Mouse (Mus musculus): ENCODE measurements around the gene Tmco4. TPM values are rescaled to one million over a fixed set of nuclear protein-coding genes. Genes with fewer than 3 reads are reported as not detected.
A peak's percentile ranks its signal among the peaks of the same experiment; 100 is the strongest.

The Tmco4 gene
- 0.89 and 1.3 TPM in 2 replicates for polyA plus RNA-seq (2015; fragmentation: Nextera tagmentation; extraction: Ambion mirVana)

- H3K4me2 ChIP-seq = peak within 1 kb of the TSS; percentile 80
- H3K4me3 ChIP-seq = peak within 1 kb of the TSS; percentile 47
- WGBS = 2% methylated on average over 60 of the region's 60 CpGs
- H3K9me3 ChIP-seq = no peaks in the 10 kb centered on the region
- no peaks in the 10 kb centered on the region for H3K36me3 ChIP-seq
- ATAC-seq (ENCODE audit: low FRiP score) = peak; percentile 43; the same call in 1 of the 2 replicates
- H3K9ac ChIP-seq = peak within 1 kb of the TSS; percentile 71
- peaks cover 19% of the 10 kb centered on the region for H3K4me1 ChIP-seq (replicated peaks)
- peaks cover 19% of the 10 kb centered on the region for H3K27me3 ChIP-seq
- H3K27ac ChIP-seq = no peak within 1 kb of the TSS
Measured at GRCm38 (mm10) chr4:138972827-138973718, at the start of gene Tmco4. TSS of gene Tmco4 (plus strand) at chr4:138972888.

- Histone ChIP-seq H3K27me3 (peaks cover 6% of the 10 kb centered on the region; the same call in 1 of the 2 replicates), H3K36me3 (no peaks in the 10 kb centered on the region), H3K4me3 (no peak overlapping the region), H3K27ac (no peak overlapping the region), H3K9ac (no peak overlapping the region), H3K9me3 (no peaks in the 10 kb centered on the region), H3K4me1 (replicated peaks) (peaks cover 7% of the 10 kb centered on the region), H3K4me2 (no peak overlapping the region)
- 60% methylated on average over 2 of the region's 2 CpGs for WGBS
- ATAC-seq (ENCODE audit: low FRiP score) = no peak
Measured at GRCm38 (mm10) chr4:138925561-138925960, 47.1 kb upstream of the Tmco4 start.

- Histone ChIP-seq H3K9ac (no peak overlapping the region), H3K4me3 (no peak overlapping the region), H3K27me3 (no peaks in the 10 kb centered on the region), H3K4me2 (no peak overlapping the region), H3K36me3 (no peaks in the 10 kb centered on the region), H3K4me1 (replicated peaks) (no peaks in the 10 kb centered on the region), H3K27ac (no peak overlapping the region), H3K9me3 (no peaks in the 10 kb centered on the region)
- WGBS = 87% methylated on average over 3 of the region's 3 CpGs
- no peak for ATAC-seq (ENCODE audit: low FRiP score)
Measured at GRCm38 (mm10) chr4:138933862-138934261, 38.8 kb upstream of the Tmco4 start.

GRCm38 (mm10) chr4:138934456-138935145 is 38.1 kb upstream of the Tmco4 start:
- H3K9me3 ChIP-seq = no peaks in the 10 kb centered on the region
- H3K9ac ChIP-seq = no peak overlapping the region
- H3K27ac ChIP-seq = no peak overlapping the region
- H3K4me2 ChIP-seq = no peak overlapping the region
- 87% methylated on average over 11 of the region's 11 CpGs for WGBS
- no peaks in the 10 kb centered on the region for H3K4me1 ChIP-seq (replicated peaks)
- H3K27me3 ChIP-seq = no peaks in the 10 kb centered on the region
- no peak overlapping the region for H3K4me3 ChIP-seq
- no peaks in the 10 kb centered on the region for H3K36me3 ChIP-seq
- ATAC-seq (ENCODE audit: low FRiP score) = no peak

- peaks cover 8% of the 10 kb centered on the region; the same call in 1 of the 2 replicates for H3K4me1 ChIP-seq (replicated peaks)
- 81% methylated on average over 10 of the region's 10 CpGs for WGBS
- H3K27ac ChIP-seq = no peak overlapping the region
- 0 out of 2 replicates have a peak, but pooled peaks cover 3% of the 10 kb centered on the region for H3K27me3 ChIP-seq
- ATAC-seq (ENCODE audit: low FRiP score) = no peak
- no peak overlapping the region for H3K4me3 ChIP-seq
- H3K4me2 ChIP-seq = no peak overlapping the region
- no peaks in the 10 kb centered on the region for H3K9me3 ChIP-seq
- H3K36me3 ChIP-seq = no peaks in the 10 kb centered on the region
- H3K9ac ChIP-seq = no peak overlapping the region
Measured at GRCm38 (mm10) chr4:138938495-138939269, 34.0 kb upstream of the Tmco4 start.

- peaks cover 8% of the 10 kb centered on the region; the same call in 1 of the 2 replicates for H3K4me1 ChIP-seq (replicated peaks)
- H3K27ac ChIP-seq = no peak overlapping the region
- WGBS = 54% methylated on average over 4 of the region's 4 CpGs
- H3K4me2 ChIP-seq = no peak overlapping the region
- no peak overlapping the region for H3K4me3 ChIP-seq
- H3K27me3 ChIP-seq = 0 out of 2 replicates have a peak, but pooled peaks cover 6% of the 10 kb centered on the region
- no peaks in the 10 kb centered on the region for H3K36me3 ChIP-seq
- no peak for ATAC-seq (ENCODE audit: low FRiP score)
- H3K9me3 ChIP-seq = no peaks in the 10 kb centered on the region
- H3K9ac ChIP-seq = no peak overlapping the region
Measured at GRCm38 (mm10) chr4:138939481-138939880, 33.2 kb upstream of the Tmco4 start.

- Histone ChIP-seq H3K36me3 (no peaks in the 10 kb centered on the region), H3K27me3 (0 out of 2 replicates have a peak, but pooled peaks cover 6% of the 10 kb centered on the region), H3K27ac (no peak overlapping the region), H3K9ac (no peak overlapping the region), H3K4me3 (no peak overlapping the region), H3K4me2 (no peak overlapping the region), H3K9me3 (no peaks in the 10 kb centered on the region), H3K4me1 (replicated peaks) (peaks cover 8% of the 10 kb centered on the region; the same call in 1 of the 2 replicates)
- WGBS = 37% methylated on average over 7 of the region's 7 CpGs
- ATAC-seq (ENCODE audit: low FRiP score) = no peak
Measured at GRCm38 (mm10) chr4:138941401-138941800, 31.3 kb upstream of the Tmco4 start.

- H3K4me2 ChIP-seq = no peak overlapping the region
- H3K9ac ChIP-seq = no peak overlapping the region
- H3K27ac ChIP-seq = no peak overlapping the region
- WGBS = 68% methylated on average over 6 of the region's 6 CpGs
- no peaks in the 10 kb centered on the region for H3K36me3 ChIP-seq
- 0 out of 2 replicates have a peak, but pooled peaks cover 6% of the 10 kb centered on the region for H3K27me3 ChIP-seq
- H3K9me3 ChIP-seq = no peaks in the 10 kb centered on the region
- no peak overlapping the region for H3K4me3 ChIP-seq
- no peak for ATAC-seq (ENCODE audit: low FRiP score)
- peaks cover 8% of the 10 kb centered on the region; the same call in 1 of the 2 replicates for H3K4me1 ChIP-seq (replicated peaks)
Measured at GRCm38 (mm10) chr4:138941966-138942365, 30.7 kb upstream of the Tmco4 start.

- H3K36me3 ChIP-seq = no peaks in the 10 kb centered on the region
- WGBS = 26% methylated on average over 15 of the region's 15 CpGs
- H3K9ac ChIP-seq = no peak overlapping the region
- peaks cover 8% of the 10 kb centered on the region; the same call in 1 of the 2 replicates for H3K4me1 ChIP-seq (replicated peaks)
- H3K4me3 ChIP-seq = no peak overlapping the region
- H3K9me3 ChIP-seq = no peaks in the 10 kb centered on the region
- H3K27me3 ChIP-seq = 0 out of 2 replicates have a peak, but pooled peaks cover 6% of the 10 kb centered on the region
- no peak overlapping the region for H3K27ac ChIP-seq
- ATAC-seq (ENCODE audit: low FRiP score) = no peak
- no peak overlapping the region for H3K4me2 ChIP-seq
Measured at GRCm38 (mm10) chr4:138943730-138944129, 29.0 kb upstream of the Tmco4 start.

GRCm38 (mm10) chr4:138948257-138948656 is 24.4 kb upstream of the Tmco4 start:
- H3K4me2 ChIP-seq = no peak overlapping the region
- 0 out of 2 replicates have a peak, but pooled peaks cover 3% of the 10 kb centered on the region for H3K27me3 ChIP-seq
- H3K9ac ChIP-seq = no peak overlapping the region
- ATAC-seq (ENCODE audit: low FRiP score) = no peak
- no peaks in the 10 kb centered on the region for H3K9me3 ChIP-seq
- H3K36me3 ChIP-seq = no peaks in the 10 kb centered on the region
- H3K27ac ChIP-seq = no peak overlapping the region
- 85% methylated on average over 2 of the region's 2 CpGs for WGBS
- no peak overlapping the region for H3K4me3 ChIP-seq
- H3K4me1 ChIP-seq (replicated peaks) = no peaks in the 10 kb centered on the region

- H3K27me3 ChIP-seq = 0 out of 2 replicates have a peak, but pooled peaks cover 3% of the 10 kb centered on the region
- H3K36me3 ChIP-seq = no peaks in the 10 kb centered on the region
- H3K9me3 ChIP-seq = no peaks in the 10 kb centered on the region
- ATAC-seq (ENCODE audit: low FRiP score) = no peak
- no peaks in the 10 kb centered on the region for H3K4me1 ChIP-seq (replicated peaks)
- H3K27ac ChIP-seq = no peak overlapping the region
- H3K4me2 ChIP-seq = no peak overlapping the region
- WGBS = 88% methylated on average over 9 of the region's 9 CpGs
- H3K9ac ChIP-seq = no peak overlapping the region
- no peak overlapping the region for H3K4me3 ChIP-seq
Measured at GRCm38 (mm10) chr4:138958612-138959011, 14.1 kb upstream of the Tmco4 start.

Data from hindbrain, embryonic 13.5 days (tissue).